Mouse (Mus musculus) lung, embryonic 14.5 days (tissue): Measurements from ENCODE around the gene 1700008O03Rik. TPM values are rescaled to one million over a fixed set of nuclear protein-coding genes. Genes with fewer than 3 reads are reported as not detected.
A peak's percentile ranks its signal among the peaks of the same experiment; 100 is the strongest.

Experiments used
- ATAC-seq: fragments of 200-750 bp; cut with Nextera tagmentation; 2 replicates; pipeline ENCODE4 v1.8.0; 2017; ENCODE audit warnings: mild to moderate bottlenecking, moderate TSS enrichment, moderate library complexity; ENCODE audit not compliant: insufficient read depth
- DNase-seq: peaks from one replicate; pipeline ENCODE4 v3.0.0-alpha.2; 2015
- H3K27ac ChIP-seq: fragments of 300-500 bp; sonication (generic); 2 replicates; pipeline ENCODE4 v1.5.1; 2014; ENCODE audit warnings: low read depth, mild to moderate bottlenecking, moderate library complexity
- H3K27me3 ChIP-seq: fragments of 300-500 bp; sonication (generic); 2 replicates; pipeline ENCODE4 v1.6.1; 2014; ENCODE audit warnings: low read length, control low read depth; ENCODE audit not compliant: insufficient read depth
- H3K36me3 ChIP-seq: fragments of 300-500 bp; sonication (generic); 2 replicates; pipeline ENCODE4 v1.6.1; 2014; ENCODE audit warnings: control low read depth; ENCODE audit not compliant: insufficient read depth
- H3K4me1 ChIP-seq: fragments of 300-500 bp; sonication (generic); 2 replicates; pipeline ENCODE4 v1.6.1; 2014; ENCODE audit warnings: antibody characterized with exemption, control low read depth; ENCODE audit not compliant: insufficient read depth
- H3K4me2 ChIP-seq: fragments of 300-500 bp; sonication (generic); 2 replicates; pipeline ENCODE4 v1.6.1; 2014; ENCODE audit warnings: mild to moderate bottlenecking
- H3K4me3 ChIP-seq: fragments of 300-500 bp; sonication (generic); 2 replicates; pipeline ENCODE4 v1.5.1; 2014; ENCODE audit warnings: low read depth, low read length
- H3K9ac ChIP-seq: fragments of 300-500 bp; sonication (generic); 2 replicates; pipeline ENCODE4 v1.6.1; 2014
- H3K9me3 ChIP-seq: fragments of 300-500 bp; sonication (generic); 2 replicates; pipeline ENCODE4 v1.6.1; 2016; ENCODE audit warnings: low read depth, low read length, control low read depth
- CTCF ChIP-seq: IDR thresholded peaks from 2 replicates; pipeline ENCODE4 v1.5.1; 2016; ENCODE audit warnings: antibody characterized with exemption, low read depth
- WGBS: fragments of 180-500 bp; shearing (Covaris S2); extraction: QIAGEN DNeasy Blood & Tissue Kit; methylation state at CpG from one replicate; pipeline ENCODE4 v1.1.7; 2014; 5-methylcytosine and 5-hydroxymethylcytosine counted together
- polyA plus RNA-seq: library from polyadenylated mRNA; unstranded; fragments of >200 nt; fragmentation: Nextera tagmentation; extraction: Ambion mirVana; gene quantifications from 2 replicates; pipeline ENCODE4 v1.2.1, GENCODE M21; 2014

The 1700008O03Rik gene
- polyA plus RNA-seq, 1 experiment from 2014 or later, result 0.71 TPM

GRCm38 (mm10) chr7:44317913-44318312, 67.7 kb downstream of the 1700008O03Rik start:
- Histone ChIP-seq H3K36me3 (no peaks in the 10 kb centered on the region), H3K27me3 (0 out of 2 replicates have a peak, but pooled peaks cover 2% of the 10 kb centered on the region), H3K9me3 (no peaks in the 10 kb centered on the region), H3K4me3 (no peak overlapping the region), H3K9ac (no peak overlapping the region), H3K27ac (no peak overlapping the region), H3K4me1 (no peaks in the 10 kb centered on the region), H3K4me2 (no peak overlapping the region)
- peak; percentile 62 for TF ChIP-seq CTCF
- DNase-seq, result peak; percentile 44
- no peak for ATAC-seq
- WGBS, result 31% methylated on average over 4 of the region's 4 CpGs

DNA sequence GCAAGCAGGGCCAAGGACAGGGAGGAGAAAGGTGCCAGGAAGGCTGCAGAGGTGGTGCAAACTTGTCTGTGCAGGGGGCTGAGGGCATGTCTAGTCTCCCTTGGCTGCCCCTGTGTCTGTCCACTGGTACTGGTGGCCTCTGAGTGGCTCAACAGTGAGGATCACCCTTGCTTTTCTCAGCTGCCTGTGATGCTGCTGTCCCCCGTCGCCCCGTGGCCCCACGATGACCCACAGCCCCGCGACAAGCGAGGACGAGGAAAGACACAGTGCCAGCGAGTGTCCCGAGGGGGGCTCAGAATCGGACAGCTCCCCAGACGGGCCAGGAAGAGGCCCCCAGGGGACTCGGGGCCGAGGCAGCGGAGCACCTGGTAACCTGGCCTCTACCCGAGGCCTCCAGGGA, 73.1 kb downstream of the 1700008O03Rik start:
- DNase-seq (no peak), ATAC-seq (no peak)
- H3K27me3 ChIP-seq, result peaks cover 19% of the 10 kb centered on the region
- no peak overlapping the region for H3K9ac ChIP-seq
- WGBS, result 48% methylated on average over 16 of the region's 16 CpGs
- no peak overlapping the region for H3K4me2 ChIP-seq
- no peak overlapping the region for H3K27ac ChIP-seq
- no peaks in the 10 kb centered on the region for H3K4me1 ChIP-seq
- H3K4me3 ChIP-seq, result no peak overlapping the region
- H3K9me3 ChIP-seq, result no peaks in the 10 kb centered on the region
- TF ChIP-seq CTCF, result no peak
- H3K36me3 ChIP-seq, result no peaks in the 10 kb centered on the region

- Histone ChIP-seq H3K4me2 (peak overlapping the region; percentile 92), H3K9me3 (no peaks in the 10 kb centered on the region), H3K4me3 (no peak overlapping the region), H3K9ac (no peak overlapping the region), H3K36me3 (no peaks in the 10 kb centered on the region), H3K27me3 (peaks cover 19% of the 10 kb centered on the region), H3K4me1 (no peaks in the 10 kb centered on the region), H3K27ac (no peak overlapping the region)
- 19% methylated on average over 6 of the region's 6 CpGs for WGBS
- ATAC-seq, result no peak
- TF ChIP-seq CTCF, result no peak; the same call in 1 of the 2 replicates
- DNase-seq, result no peak
Observed at GRCm38 (mm10) chr7:44311713-44312304, 73.8 kb downstream of the 1700008O03Rik start.

DNA sequence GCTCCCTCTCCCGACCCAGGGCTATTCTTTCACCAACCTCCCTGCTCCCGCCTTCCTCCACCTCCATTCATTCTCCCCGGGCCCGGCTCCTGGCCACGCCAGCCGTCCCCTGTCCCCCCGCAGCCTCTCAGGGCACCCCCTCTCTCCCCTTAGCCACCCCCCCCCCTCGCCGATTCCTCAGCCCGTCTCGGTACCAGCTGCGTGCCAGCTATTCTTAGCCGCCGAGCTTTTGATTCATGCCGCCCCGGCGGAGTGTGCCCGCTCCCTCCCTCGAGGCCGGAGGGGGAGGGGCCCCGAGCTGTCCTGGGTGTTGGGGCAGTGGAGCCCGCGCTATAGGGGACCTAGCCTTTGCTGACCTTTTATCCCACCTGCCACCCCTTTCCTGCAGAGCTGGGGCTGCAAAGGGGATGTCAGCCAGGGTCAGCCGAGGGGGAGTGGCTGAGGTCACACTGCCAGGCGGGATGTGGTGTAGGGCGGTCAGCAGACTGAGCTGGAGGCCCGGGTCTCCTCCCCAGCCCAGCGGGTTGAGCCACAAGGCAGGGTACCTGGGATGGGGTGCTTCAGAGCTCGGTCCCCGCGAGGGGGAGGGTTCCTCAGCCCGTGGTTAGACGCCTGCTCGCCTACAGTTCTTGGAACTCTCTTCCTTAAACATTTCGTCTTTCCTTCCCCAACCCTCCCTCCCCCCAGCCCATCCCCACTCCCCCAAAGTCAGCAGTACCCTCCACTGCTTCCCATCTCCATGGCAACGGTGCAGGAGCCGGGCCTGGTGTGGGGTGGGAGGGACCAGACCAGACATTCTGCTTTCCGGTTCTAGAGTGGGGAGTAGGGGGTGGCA, 74.5 kb downstream of the 1700008O03Rik start:
- no peaks in the 10 kb centered on the region for H3K36me3 ChIP-seq
- no peaks in the 10 kb centered on the region for H3K9me3 ChIP-seq
- H3K9ac ChIP-seq, result peak overlapping the region; percentile 52
- no peak overlapping the region for H3K27ac ChIP-seq
- under 1% methylated on average over 38 of the region's 38 CpGs for WGBS
- no peak for TF ChIP-seq CTCF
- ATAC-seq (peak; percentile 30), DNase-seq (peak; percentile 33)
- peaks cover 19% of the 10 kb centered on the region for H3K27me3 ChIP-seq
- peak overlapping the region; percentile 92 for H3K4me2 ChIP-seq
- peak overlapping the region; percentile 46 for H3K4me3 ChIP-seq
- peaks cover under 1% of the 10 kb centered on the region; the same call in 1 of the 2 replicates for H3K4me1 ChIP-seq

GRCm38 (mm10) chr7:44310285-44310877, 75.2 kb downstream of the 1700008O03Rik start:
- H3K27me3 ChIP-seq, result peaks cover 19% of the 10 kb centered on the region
- DNase-seq (peak; percentile 26), ATAC-seq (peak; percentile 10; the same call in 1 of the 2 replicates)
- H3K4me2 ChIP-seq, result peak overlapping the region; percentile 92
- no peak overlapping the region for H3K27ac ChIP-seq
- no peak for TF ChIP-seq CTCF
- no peaks in the 10 kb centered on the region for H3K9me3 ChIP-seq
- under 1% methylated on average over 40 of the region's 40 CpGs for WGBS
- peaks cover 3% of the 10 kb centered on the region; the same call in 1 of the 2 replicates for H3K4me1 ChIP-seq
- peak overlapping the region; percentile 46 for H3K4me3 ChIP-seq
- peak overlapping the region; percentile 52 for H3K9ac ChIP-seq
- no peaks in the 10 kb centered on the region for H3K36me3 ChIP-seq

Other genes starting within 250 kb of the 1700008O03Rik start
- gene Klk1b16, start 249.1 kb downstream of the 1700008O03Rik start, polyA plus RNA-seq, result not detected in 2 replicates
- gene Klk1b24, start 197.6 kb downstream of the 1700008O03Rik start, polyA plus RNA-seq, result not detected in 2 replicates
- gene Klk1b3, start 187.6 kb downstream of the 1700008O03Rik start, polyA plus RNA-seq, result not detected in 2 replicates
- gene Klk1b4, start 178.4 kb downstream of the 1700008O03Rik start, polyA plus RNA-seq, result not detected in 2 replicates
- gene Klk1b5, start 169.9 kb downstream of the 1700008O03Rik start, polyA plus RNA-seq, result not detected in 2 replicates
- gene Klk1, start 160.5 kb downstream of the 1700008O03Rik start, polyA plus RNA-seq, result 0.20 and 0.26 TPM in 2 replicates
- gene Gm36864, start 149.6 kb downstream of the 1700008O03Rik start, polyA plus RNA-seq, result not detected in 2 replicates
- 0.96 and 1.5 TPM in 2 replicates for gene 1700028J19Rik, start 139.1 kb downstream of the 1700008O03Rik start, polyA plus RNA-seq
- gene 2410002F23Rik, start 139.1 kb downstream of the 1700008O03Rik start, polyA plus RNA-seq, result 142 and 146 TPM in 2 replicates
- gene Acp4, start 128.4 kb downstream of the 1700008O03Rik start, polyA plus RNA-seq, result 0.11 TPM in 1 of 2 replicates, not detected in the other
- not detected in 2 replicates for gene Gm15517, start 124.4 kb downstream of the 1700008O03Rik start, polyA plus RNA-seq
- gene Clec11a, start 78.9 kb downstream of the 1700008O03Rik start, polyA plus RNA-seq, result 1.8 TPM in 2 replicates
- gene Shank1, start 75.6 kb downstream of the 1700008O03Rik start, polyA plus RNA-seq, result 1.3 and 1.6 TPM in 2 replicates
- gene Syt3, start 1.7 kb downstream of the 1700008O03Rik start, polyA plus RNA-seq, result 2.0 and 2.9 TPM in 2 replicates
- gene Lrrc4b, start 43.2 kb upstream of the 1700008O03Rik start, polyA plus RNA-seq, result 1.5 TPM in 2 replicates
- 0.28 TPM in 1 of 2 replicates, not detected in the other for gene Aspdh, start 79.6 kb upstream of the 1700008O03Rik start, polyA plus RNA-seq
- gene Josd2, start 82.2 kb upstream of the 1700008O03Rik start, polyA plus RNA-seq, result 82.7 and 87.6 TPM in 2 replicates
- gene Emc10, start 110.7 kb upstream of the 1700008O03Rik start, polyA plus RNA-seq, result 122 and 133 TPM in 2 replicates
- gene Fam71e1, start 110.8 kb upstream of the 1700008O03Rik start, polyA plus RNA-seq, result 9.1 and 11.3 TPM in 2 replicates
- 0.14 and 0.26 TPM in 2 replicates for gene Mybpc2, start 138.8 kb upstream of the 1700008O03Rik start, polyA plus RNA-seq
- gene Spib, start 146.3 kb upstream of the 1700008O03Rik start, polyA plus RNA-seq, result 0.07 and 0.18 TPM in 2 replicates
- gene Pold1, start 163.0 kb upstream of the 1700008O03Rik start, polyA plus RNA-seq, result 91.6 and 105 TPM in 2 replicates
- 61.1 and 66.0 TPM in 2 replicates for gene Nr1h2, start 168.1 kb upstream of the 1700008O03Rik start, polyA plus RNA-seq
- gene Napsa, start 186.6 kb upstream of the 1700008O03Rik start, polyA plus RNA-seq, result 4.7 and 6.8 TPM in 2 replicates
- 0.70 and 0.97 TPM in 2 replicates for gene Kcnc3, start 204.8 kb upstream of the 1700008O03Rik start, polyA plus RNA-seq